Mouse (Mus musculus) thymus, adult 2 months (tissue): ENCODE results near the gene Itgb6. TPM values are rescaled to one million over a fixed set of nuclear protein-coding genes. Genes with fewer than 3 reads are reported as not detected.

Source experiments
- DNase-seq: peaks from one replicate; pipeline ENCODE4 v3.0.0; 2021
- H3K27ac ChIP-seq: fragments of 200-500 bp; 2 replicates; pipeline ENCODE4 v1.5.1; 2012; ENCODE audit warnings: low read length, control low read depth; ENCODE audit not compliant: control insufficient read depth, insufficient read depth
- H3K27me3 ChIP-seq: fragments of 200-500 bp; 2 replicates; pipeline ENCODE4 v1.6.1; 2012; ENCODE audit warnings: mild to moderate bottlenecking, low read length, moderate library complexity, mixed read lengths; ENCODE audit not compliant: control insufficient read depth, insufficient read depth
- H3K36me3 ChIP-seq: fragments of 200-500 bp; 2 replicates; pipeline ENCODE4 v1.6.1; 2012; ENCODE audit warnings: mild to moderate bottlenecking, low read length, moderate library complexity; ENCODE audit not compliant: control insufficient read depth, insufficient read depth
- H3K4me1 ChIP-seq: fragments of 200-500 bp; replicated peaks from 2 replicates; pipeline ENCODE4 v1.6.1; 2012; ENCODE audit warnings: low read length; ENCODE audit not compliant: control insufficient read depth, insufficient read depth
- H3K4me3 ChIP-seq: fragments of 200-500 bp; 2 replicates; pipeline ENCODE4 v1.5.1; 2012; ENCODE audit warnings: mild to moderate bottlenecking, low read length, control low read depth, moderate library complexity; ENCODE audit not compliant: control insufficient read depth, insufficient read depth
- CTCF ChIP-seq: fragments of 200-500 bp; IDR thresholded peaks from 2 replicates; pipeline ENCODE4 v1.5.1; 2012; ENCODE audit warnings: mild to moderate bottlenecking, control low read depth, low read length, moderate library complexity, borderline replicate concordance; ENCODE audit not compliant: control insufficient read depth, poor library complexity, insufficient read depth; ENCODE audit errors: extremely low read depth
- POLR2A ChIP-seq: fragments of 200-500 bp; IDR thresholded peaks from 2 replicates; pipeline ENCODE4 v1.6.1; 2012; ENCODE audit warnings: mild to moderate bottlenecking, low read length, control low read depth, moderate library complexity; ENCODE audit not compliant: control insufficient read depth, poor library complexity, insufficient read depth; ENCODE audit errors: extremely low read depth
- WGBS: fragments of 180-500 bp; shearing (Covaris S2); methylation state at CpG from one replicate; pipeline ENCODE4 v1.1.7; 2018; 5-methylcytosine and 5-hydroxymethylcytosine counted together
- polyA plus RNA-seq: library from polyadenylated mRNA; depleted of rRNA; stranded (reverse); fragments of >200 nt; gene quantifications from 2 replicates; pipeline ENCODE4 v1.2.3, GENCODE M21; 2012

Itgb6 gene
- polyA plus RNA-seq, 1 experiment, result 1.2 TPM

DNA sequence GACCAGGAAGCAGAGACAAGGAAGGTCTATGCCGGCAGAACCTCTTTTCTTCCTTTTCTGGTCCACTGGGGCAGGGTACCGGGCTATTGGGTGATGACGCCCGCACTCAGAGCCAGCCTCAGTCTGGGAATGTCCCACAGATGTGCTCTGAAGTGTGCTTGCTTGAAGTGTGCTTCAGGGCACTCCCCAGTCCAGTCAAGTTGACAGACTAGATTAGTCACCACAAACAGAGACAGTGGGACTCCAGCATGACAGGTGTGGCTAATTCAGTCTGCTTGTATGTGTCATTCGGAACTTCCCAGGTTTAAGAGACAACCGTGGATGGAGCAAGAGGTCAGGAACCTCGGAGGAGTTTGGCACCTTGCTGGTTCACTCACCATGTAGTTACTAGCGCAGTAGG is 27.9 kb downstream of the Itgb6 start:
- no peak for DNase-seq
- TF ChIP-seq POLR2A, result no peak
- no peak for TF ChIP-seq CTCF
- WGBS, result 95% methylated on average over 8 of the region's 8 CpGs
- Histone ChIP-seq H3K27ac (no peak overlapping the region), H3K4me3 (no peak overlapping the region), H3K4me1 (peaks cover 3% of the 10 kb centered on the region; the same call in 1 of the 2 replicates), H3K27me3 (no peaks in the 10 kb centered on the region), H3K36me3 (no peaks in the 10 kb centered on the region)

GRCm38 (mm10) chr2:60692239-60692638 is 30.2 kb downstream of the Itgb6 start:
- TF ChIP-seq POLR2A, result no peak
- no peak for TF ChIP-seq CTCF
- no peaks in the 10 kb centered on the region for H3K4me1 ChIP-seq
- H3K4me3 ChIP-seq, result no peak overlapping the region
- H3K27ac ChIP-seq, result no peak overlapping the region
- WGBS, result 90% methylated on average over 5 of the region's 5 CpGs
- no peak for DNase-seq
- no peaks in the 10 kb centered on the region for H3K36me3 ChIP-seq
- H3K27me3 ChIP-seq, result no peaks in the 10 kb centered on the region

DNA sequence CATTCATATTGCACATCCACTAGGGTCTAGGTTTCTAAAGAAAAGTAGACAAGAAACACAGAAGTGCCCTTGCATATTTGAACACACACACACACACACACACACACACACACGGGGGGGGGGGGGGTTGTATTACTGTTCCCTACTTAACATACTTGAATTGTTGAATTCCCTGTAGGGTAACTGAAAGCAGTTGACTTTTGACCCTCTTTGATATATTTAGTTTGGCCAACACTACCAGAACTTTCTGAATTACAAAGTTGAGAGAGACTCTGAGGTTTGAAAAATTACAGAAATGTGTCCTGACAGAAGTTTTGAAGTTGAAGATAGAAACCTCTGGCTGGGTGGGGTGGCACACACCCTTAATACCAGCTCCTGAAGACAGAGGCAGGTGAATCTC is 32.2 kb downstream of the Itgb6 start:
- Histone ChIP-seq H3K4me1 (no peaks in the 10 kb centered on the region), H3K4me3 (no peak overlapping the region), H3K27ac (no peak overlapping the region), H3K27me3 (no peaks in the 10 kb centered on the region), H3K36me3 (no peaks in the 10 kb centered on the region)
- no peak for TF ChIP-seq POLR2A
- no peak for TF ChIP-seq CTCF
- WGBS, result 94% methylated on average over 1 of the region's 1 CpGs
- DNase-seq, result no peak

GRCm38 (mm10) chr2:60688944-60689615 is 33.4 kb downstream of the Itgb6 start:
- no peaks in the 10 kb centered on the region for H3K36me3 ChIP-seq
- no peak for DNase-seq

GRCm38 (mm10) chr2:60688150-60688549 is 34.3 kb downstream of the Itgb6 start:
- H3K27ac ChIP-seq, result no peak overlapping the region
- no peak overlapping the region for H3K4me3 ChIP-seq
- 95% methylated on average over 1 of the region's 1 CpGs for WGBS

More at GRCm38 (mm10) chr2:60688944-60689615, 33.4 kb downstream of the Itgb6 start:
- 66% methylated on average over 14 of the region's 14 CpGs for WGBS
- TF ChIP-seq CTCF, result no peak
- no peak for TF ChIP-seq POLR2A
- Histone ChIP-seq H3K27me3 (no peaks in the 10 kb centered on the region), H3K4me1 (no peaks in the 10 kb centered on the region), H3K4me3 (no peak overlapping the region), H3K27ac (no peak overlapping the region)

GRCm38 (mm10) chr2:60685973-60686372 is 36.5 kb downstream of the Itgb6 start:
- DNase-seq, result no peak
- TF ChIP-seq POLR2A, result no peak
- TF ChIP-seq CTCF, result no peak
- Histone ChIP-seq H3K4me3 (no peak overlapping the region), H3K36me3 (no peaks in the 10 kb centered on the region), H3K27ac (no peak overlapping the region), H3K27me3 (no peaks in the 10 kb centered on the region), H3K4me1 (no peaks in the 10 kb centered on the region)

More at GRCm38 (mm10) chr2:60688150-60688549, 34.3 kb downstream of the Itgb6 start:
- Histone ChIP-seq H3K4me1 (no peaks in the 10 kb centered on the region), H3K27me3 (no peaks in the 10 kb centered on the region), H3K36me3 (no peaks in the 10 kb centered on the region)
- no peak for TF ChIP-seq POLR2A
- no peak for TF ChIP-seq CTCF
- DNase-seq, result no peak

DNA sequence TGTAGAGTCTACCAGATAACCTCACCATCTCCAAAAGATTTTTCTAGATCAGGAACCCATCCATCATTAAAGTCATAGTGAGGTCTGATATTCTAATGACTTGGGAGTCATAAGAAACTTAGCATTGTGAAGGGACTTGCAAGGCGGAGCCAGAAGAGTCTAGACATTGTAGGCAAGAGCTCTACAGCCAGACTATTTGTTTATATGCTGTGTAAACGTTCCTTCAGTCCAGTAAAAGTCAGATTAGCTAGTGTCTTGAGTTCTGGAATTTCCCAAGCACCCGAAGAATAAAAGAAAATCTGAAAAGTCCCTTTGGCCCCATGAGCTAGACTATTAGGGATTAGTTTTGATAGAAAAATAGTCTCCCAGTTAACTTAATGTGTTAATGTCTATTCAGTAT is 38.3 kb downstream of the Itgb6 start:
- WGBS, result 88% methylated on average over 3 of the region's 3 CpGs
- DNase-seq, result no peak
- Histone ChIP-seq H3K4me3 (no peak overlapping the region), H3K27ac (no peak overlapping the region), H3K27me3 (no peaks in the 10 kb centered on the region), H3K36me3 (no peaks in the 10 kb centered on the region), H3K4me1 (no peaks in the 10 kb centered on the region)
- TF ChIP-seq POLR2A (no peak), CTCF (no peak)
